Mouse (Mus musculus): Measurements from ENCODE around the gene Zcchc24.

GRCm38 (mm10) chr14:25794331-25794730 lies 25.5 kb upstream of the Zcchc24 start:
- TF ChIP-seq CTCF (IDR thresholded peaks at IDR 0.05; ENCODE audit: control insufficient read depth, insufficient read depth, insufficient read length) (no peak), USF1 (IDR thresholded peaks at IDR 0.05; ENCODE audit: low read depth) (no peak), MYOD1 (IDR thresholded peaks at IDR 0.05; ENCODE audit: control insufficient read depth, insufficient read length, low read depth) (no peak), MAX (IDR thresholded peaks at IDR 0.05) (no peak)

All from C2C12 (cell line).